Mouse (Mus musculus): ENCODE data around the gene Gsn.

DNA sequence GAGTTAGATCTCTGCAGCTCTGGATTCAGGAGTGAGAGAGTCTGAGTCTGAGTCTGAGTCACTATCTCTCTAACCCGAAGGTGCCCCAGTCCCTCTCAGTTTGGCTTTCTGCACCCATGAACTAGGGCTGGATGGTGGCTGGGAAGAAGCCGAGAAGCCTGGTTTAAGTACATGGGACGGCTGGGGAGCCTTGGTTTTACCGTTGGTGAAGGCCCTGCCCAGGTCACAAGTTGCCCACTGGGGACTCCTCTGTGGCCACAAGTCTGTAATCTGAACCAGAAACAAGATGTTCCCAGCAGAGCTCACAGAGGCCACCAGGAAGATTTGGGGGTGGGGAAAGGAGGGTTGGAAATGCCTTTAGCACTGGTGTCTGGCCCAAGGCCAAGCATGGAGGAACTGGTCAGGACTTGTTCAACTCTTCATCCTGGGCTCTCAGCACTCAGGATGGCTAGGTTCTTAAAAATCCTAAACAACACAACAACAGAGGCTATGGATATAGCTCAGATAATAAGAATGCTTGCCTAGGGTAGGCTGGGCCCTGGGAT lies 13.6 kb downstream of the Gsn start:
- TF ChIP-seq POLR2A (IDR thresholded peaks at IDR 0.05; ENCODE audit: borderline replicate concordance, extremely low read depth, low read depth, low read length): no peak
- no peak for TF ChIP-seq CTCF (IDR thresholded peaks at IDR 0.05; ENCODE audit: insufficient read depth, low read length)
